ENCODE assay signal across 16 mouse cellular contexts in genomic region chr4:83533168-83533911, GRCm38 (mm10). TPM values are rescaled to one million over a fixed set of nuclear protein-coding genes. Genes with fewer than 3 reads are reported as not detected.
DNase-seq lines count a peak whose midpoint lies in the region; ATAC-seq and TF ChIP-seq lines count a peak whose summit lies in the region.
"Had no signal": no experiment of that assay in that cellular context is flagged by ENCODE, and none has a peak within 500 bp of the region (broad histone marks: within the 10 kb centered on the region; RNA-seq: fewer than 3 reads in every experiment).

No protein-coding gene starts in this region.

- WGBS in forebrain, postnatal 0 days: 89% methylated on average over 9 of the region's 9 CpGs
- WGBS in forebrain, embryonic 14.5 days: 85% methylated on average over 9 of the region's 9 CpGs
- 87% methylated on average over 9 of the region's 9 CpGs for WGBS in midbrain, postnatal 0 days
- 85% methylated on average over 9 of the region's 9 CpGs for WGBS in midbrain, embryonic 10.5 days
- 77% methylated on average over 9 of the region's 9 CpGs for WGBS in intestine, embryonic 15.5 days
- 61% methylated on average over 9 of the region's 9 CpGs for WGBS in kidney, embryonic 14.5 days

- no peak overlapping the region for H3K9ac ChIP-seq in forebrain, postnatal 0 days
- no peak overlapping the region for H3K9ac ChIP-seq in forebrain, embryonic 14.5 days (ENCODE audit: low read length)
- H3K9ac ChIP-seq in midbrain, postnatal 0 days (replicated peaks; ENCODE audit: low read length, poor library complexity, severe bottlenecking): no peak overlapping the region
- no peak overlapping the region for H3K9ac ChIP-seq in intestine, embryonic 15.5 days
- no peak overlapping the region for H3K9ac ChIP-seq in kidney, embryonic 14.5 days (ENCODE audit: low read depth, low read length)
- H3K9ac ChIP-seq: embryonic facial prominence, embryonic 12.5 days; heart, embryonic 15.5 days had no signal

- H3K27me3 ChIP-seq in forebrain, postnatal 0 days (ENCODE audit: insufficient read depth, low read length): no peaks in the 10 kb centered on the region
- H3K27me3 ChIP-seq in forebrain, embryonic 14.5 days (replicated peaks; ENCODE audit: control insufficient read depth, insufficient read depth, low read length): no peaks in the 10 kb centered on the region
- no peaks in the 10 kb centered on the region for H3K27me3 ChIP-seq in midbrain, postnatal 0 days (ENCODE audit: insufficient read depth, low read length)
- no peaks in the 10 kb centered on the region for H3K27me3 ChIP-seq in midbrain, embryonic 10.5 days (ENCODE audit: low read depth, poor library complexity, severe bottlenecking)
- no peaks in the 10 kb centered on the region for H3K27me3 ChIP-seq in intestine, embryonic 15.5 days (replicated peaks)
- H3K27me3 ChIP-seq in kidney, embryonic 14.5 days (ENCODE audit: control insufficient read depth, insufficient read depth, low read length): no peaks in the 10 kb centered on the region
- H3K27me3 ChIP-seq: embryonic facial prominence, embryonic 12.5 days; heart, embryonic 15.5 days had no signal

- H3K9me3 ChIP-seq in forebrain, postnatal 0 days (ENCODE audit: low read length): no peaks in the 10 kb centered on the region
- H3K9me3 ChIP-seq in forebrain, embryonic 14.5 days (replicated peaks; ENCODE audit: control insufficient read depth, low read length): no peaks in the 10 kb centered on the region
- no peaks in the 10 kb centered on the region for H3K9me3 ChIP-seq in midbrain, postnatal 0 days (ENCODE audit: low read length)
- H3K9me3 ChIP-seq in midbrain, embryonic 10.5 days (replicated peaks): no peaks in the 10 kb centered on the region
- H3K9me3 ChIP-seq in intestine, embryonic 15.5 days: no peaks in the 10 kb centered on the region
- H3K9me3 ChIP-seq in kidney, embryonic 14.5 days (ENCODE audit: control insufficient read depth, low read length): no peaks in the 10 kb centered on the region
- H3K9me3 ChIP-seq: embryonic facial prominence, embryonic 12.5 days; heart, embryonic 15.5 days had no signal

- ATAC-seq in forebrain, postnatal 0 days: no peak
- ATAC-seq in forebrain, embryonic 14.5 days: no peak
- no peak for ATAC-seq in midbrain, postnatal 0 days (ENCODE audit: low FRiP score)
- ATAC-seq in intestine, embryonic 15.5 days: peak; percentile 78
- peak; percentile 63; the same call in 1 of the 2 replicates for ATAC-seq in megakaryocyte-erythroid progenitor cell, adult 5-6 weeks (replicated peaks; ENCODE audit: low FRiP score, low TSS enrichment, poor library complexity, severe bottlenecking)
- no peak for ATAC-seq in kidney, embryonic 14.5 days (ENCODE audit: low FRiP score, low TSS enrichment)

- no peak overlapping the region for H3K4me3 ChIP-seq in forebrain, postnatal 0 days (ENCODE audit: low read depth, low read length)
- no peak overlapping the region for H3K4me3 ChIP-seq in forebrain, embryonic 14.5 days (ENCODE audit: low read depth, low read length)
- H3K4me3 ChIP-seq in midbrain, postnatal 0 days (ENCODE audit: low read depth, low read length): no peak overlapping the region
- no peak overlapping the region for H3K4me3 ChIP-seq in midbrain, embryonic 10.5 days
- no peak overlapping the region for H3K4me3 ChIP-seq in intestine, embryonic 15.5 days (replicated peaks)
- no peak overlapping the region for H3K4me3 ChIP-seq in kidney, embryonic 14.5 days (ENCODE audit: low read length)
- H3K4me3 ChIP-seq: embryonic facial prominence, embryonic 12.5 days; heart, embryonic 15.5 days had no signal

- H3K4me2 ChIP-seq in forebrain, postnatal 0 days (ENCODE audit: low read depth): no peak overlapping the region
- H3K4me2 ChIP-seq in forebrain, embryonic 14.5 days (ENCODE audit: low read length): no peak overlapping the region
- H3K4me2 ChIP-seq in midbrain, postnatal 0 days (ENCODE audit: low read depth, low read length, poor library complexity, severe bottlenecking): no peak overlapping the region
- no peak overlapping the region for H3K4me2 ChIP-seq in intestine, embryonic 15.5 days (replicated peaks)
- no peak overlapping the region for H3K4me2 ChIP-seq in kidney, embryonic 14.5 days (replicated peaks; ENCODE audit: low read depth, low read length)
- H3K4me2 ChIP-seq: embryonic facial prominence, embryonic 12.5 days; heart, embryonic 15.5 days had no signal

- no peaks in the 10 kb centered on the region for H3K4me1 ChIP-seq in forebrain, postnatal 0 days (ENCODE audit: insufficient read depth)
- no peaks in the 10 kb centered on the region for H3K4me1 ChIP-seq in forebrain, embryonic 14.5 days (ENCODE audit: control insufficient read depth, insufficient read depth, low read length)
- no peaks in the 10 kb centered on the region for H3K4me1 ChIP-seq in midbrain, postnatal 0 days (ENCODE audit: insufficient read depth, low read length)
- H3K4me1 ChIP-seq in midbrain, embryonic 10.5 days: peaks cover 9% of the 10 kb centered on the region; the same call in 1 of the 2 replicates
- H3K4me1 ChIP-seq in intestine, embryonic 15.5 days (replicated peaks): no peaks in the 10 kb centered on the region
- no peaks in the 10 kb centered on the region for H3K4me1 ChIP-seq in kidney, embryonic 14.5 days (ENCODE audit: control insufficient read depth, insufficient read depth, low read length)
- H3K4me1 ChIP-seq: embryonic facial prominence, embryonic 12.5 days; heart, embryonic 15.5 days had no signal

- H3K27ac ChIP-seq in forebrain, postnatal 0 days (ENCODE audit: low read depth, low read length): no peak overlapping the region
- H3K27ac ChIP-seq in forebrain, embryonic 14.5 days (ENCODE audit: low read depth, low read length): no peak overlapping the region
- no peak overlapping the region for H3K27ac ChIP-seq in midbrain, postnatal 0 days (ENCODE audit: low read depth, low read length)
- H3K27ac ChIP-seq in midbrain, embryonic 10.5 days (replicated peaks): no peak overlapping the region
- no peak overlapping the region for H3K27ac ChIP-seq in intestine, embryonic 15.5 days
- no peak overlapping the region for H3K27ac ChIP-seq in kidney, embryonic 14.5 days (ENCODE audit: low read depth, low read length)
- H3K27ac ChIP-seq: embryonic facial prominence, embryonic 12.5 days; heart, embryonic 15.5 days had no signal

- no peaks in the 10 kb centered on the region for H3K36me3 ChIP-seq in forebrain, postnatal 0 days (ENCODE audit: insufficient read depth)
- no peaks in the 10 kb centered on the region for H3K36me3 ChIP-seq in forebrain, embryonic 14.5 days (ENCODE audit: control insufficient read depth, insufficient read depth, low read length)
- no peaks in the 10 kb centered on the region for H3K36me3 ChIP-seq in midbrain, postnatal 0 days (ENCODE audit: insufficient read depth, low read length)
- H3K36me3 ChIP-seq in midbrain, embryonic 10.5 days: no peaks in the 10 kb centered on the region
- H3K36me3 ChIP-seq in intestine, embryonic 15.5 days: no peaks in the 10 kb centered on the region
- H3K36me3 ChIP-seq in kidney, embryonic 14.5 days (ENCODE audit: control insufficient read depth, insufficient read depth, low read length): no peaks in the 10 kb centered on the region
- H3K36me3 ChIP-seq: embryonic facial prominence, embryonic 12.5 days; heart, embryonic 15.5 days had no signal

- TF ChIP-seq CTCF in forebrain, postnatal 0 days (IDR thresholded peaks at IDR 0.05; ENCODE audit: low read depth): 0 out of 2 replicates have a peak, but pooled peaks have one; percentile 9
- peak; percentile 9; the same call in 1 of the 2 replicates for TF ChIP-seq CTCF in midbrain, postnatal 0 days (IDR thresholded peaks at IDR 0.05)

- DNase-seq in forebrain, postnatal 0 days: no peak
- no peak for DNase-seq in forebrain, embryonic 14.5 days (ENCODE audit: low spot score)
- DNase-seq in midbrain, postnatal 0 days (ENCODE audit: low spot score): no peak
- no peak for DNase-seq in midbrain, embryonic 10.5 days (ENCODE audit: low spot score)
- DNase-seq in ovary, postnatal 36 days (ENCODE audit: low spot score): no peak
- DNase-seq: adrenal gland, postnatal 25 days; cerebellum, postnatal 14 days; kidney, adult 11 months; kidney, postnatal 4 days; layer of hippocampus, postnatal 36 days; lung, adult 2 months had no signal

RNA-seq across cellular contexts. Expression of gene Ccdc171, which starts 8.0 kb away (rescaled TPM):
- 3.9 and 4.6 TPM in 2 replicates for total RNA-seq in forebrain, postnatal 0 days (2014; rRNA removed)
- 1.5 and 2.9 TPM in 2 replicates for polyA plus RNA-seq in forebrain, postnatal 0 days (2015; fragmentation: Nextera tagmentation; extraction: Ambion mirVana)
- polyA plus RNA-seq in forebrain, embryonic 14.5 days (2014; fragmentation: Nextera tagmentation; extraction: Ambion mirVana): 3.8 and 6.1 TPM in 2 replicates
- 4.2 and 7.1 TPM in 2 replicates for total RNA-seq in midbrain, postnatal 0 days (2014; rRNA removed)
- 1.7 and 2.0 TPM in 2 replicates for polyA plus RNA-seq in midbrain, postnatal 0 days (2015; fragmentation: Nextera tagmentation; extraction: Ambion mirVana)
- polyA plus RNA-seq in midbrain, embryonic 10.5 days (2016; fragmentation: Nextera tagmentation; extraction: Ambion mirVana): 4.3 and 5.1 TPM in 2 replicates
- polyA plus RNA-seq in intestine, embryonic 15.5 days (2015; fragmentation: Nextera tagmentation; extraction: Ambion mirVana): 2.4 and 3.0 TPM in 2 replicates
- 24.1 and 27.3 TPM in 2 replicates for total RNA-seq in megakaryocyte-erythroid progenitor cell, adult 5-6 weeks (2014; fragmentation: Nextera tagmentation)
- total RNA-seq in megakaryocyte-erythroid progenitor cell, adult 5-6 weeks (2017): 22.4 and 28.7 TPM in 2 replicates
- 2.9 and 3.9 TPM in 2 replicates for polyA plus RNA-seq in kidney, embryonic 14.5 days (2014; fragmentation: Nextera tagmentation; extraction: Ambion mirVana)

RNA-seq across cellular contexts. Expression of gene Psip1, which starts 47.1 kb away (rescaled TPM):
- 248 and 298 TPM in 2 replicates for total RNA-seq in forebrain, postnatal 0 days (2014; rRNA removed)
- 284 and 309 TPM in 2 replicates for polyA plus RNA-seq in forebrain, postnatal 0 days (2015; fragmentation: Nextera tagmentation; extraction: Ambion mirVana)
- polyA plus RNA-seq in forebrain, embryonic 14.5 days (2014; fragmentation: Nextera tagmentation; extraction: Ambion mirVana): 299 and 320 TPM in 2 replicates
- 206 and 254 TPM in 2 replicates for total RNA-seq in midbrain, postnatal 0 days (2014; rRNA removed)
- polyA plus RNA-seq in midbrain, postnatal 0 days (2015; fragmentation: Nextera tagmentation; extraction: Ambion mirVana): 273 and 320 TPM in 2 replicates
- polyA plus RNA-seq in midbrain, embryonic 10.5 days (2016; fragmentation: Nextera tagmentation; extraction: Ambion mirVana): 302 and 314 TPM in 2 replicates
- 78.5 and 94.9 TPM in 2 replicates for polyA plus RNA-seq in intestine, embryonic 15.5 days (2015; fragmentation: Nextera tagmentation; extraction: Ambion mirVana)
- 189 and 197 TPM in 2 replicates for total RNA-seq in megakaryocyte-erythroid progenitor cell, adult 5-6 weeks (2014; fragmentation: Nextera tagmentation)
- 355 and 428 TPM in 2 replicates for total RNA-seq in megakaryocyte-erythroid progenitor cell, adult 5-6 weeks (2017)
- 202 and 215 TPM in 2 replicates for polyA plus RNA-seq in kidney, embryonic 14.5 days (2014; fragmentation: Nextera tagmentation; extraction: Ambion mirVana)

Comparison
In these comparisons a context has a peak if more than half of its experiments do, and no peak if none do; other contexts are left out.
1. ATAC-seq: peak in intestine, embryonic 15.5 days (single experiment) and megakaryocyte-erythroid progenitor cell, adult 5-6 weeks (single experiment); none in forebrain, postnatal 0 days (single experiment), forebrain, embryonic 14.5 days (single experiment), midbrain, postnatal 0 days (single experiment) and kidney, embryonic 14.5 days (single experiment).